Mouse (Mus musculus): ENCODE measurements around the gene Pilra.

GRCm38 (mm10) chr5:137782776-137783522 is 53.1 kb downstream of the Pilra start:
- TF ChIP-seq POLR2A (IDR thresholded peaks at IDR 0.05; ENCODE audit: control insufficient read depth in 1 of 2, insufficient read depth in 1 of 2, low read depth in 1 of 2, low read length in 2 of 2, poor library complexity in 1 of 2): no peak
- TF ChIP-seq CTCF (IDR thresholded peaks at IDR 0.05 in 2 of 3, conservative IDR thresholded peaks at IDR 0.05 in 1 of 3; ENCODE audit: control insufficient read depth in 1 of 3, insufficient read depth in 1 of 3, low read depth in 2 of 3, low read length in 3 of 3, poor library complexity in 1 of 3, severe bottlenecking in 1 of 3): no peak
- no peak for TF ChIP-seq POLR2AphosphoS2 (IDR thresholded peaks at IDR 0.05; ENCODE audit: low read length)
- TF ChIP-seq ZMIZ1 (IDR thresholded peaks at IDR 0.05; ENCODE audit: low read depth, low read length): no peak
- TF ChIP-seq SMC3 (IDR thresholded peaks at IDR 0.05; ENCODE audit: low read depth, low read length): no peak

Measured in MEL (cell line).